Mouse (Mus musculus) mature B cell (primary cell): Measurements from ENCODE around the gene Fkbp8.
"Not testable (repeated sequence)": the region's sequence is repeated elsewhere in the genome, so short reads cannot be mapped to it uniquely, and the experiment has no call there.

Source experiments
- in situ Hi-C: fragments of 300-500 bp; cut with MboI; formaldehyde crosslinking; loops from 2 replicates; pipeline ENCODE4 v1.14.3; 2019

The Fkbp8 gene

DNA sequence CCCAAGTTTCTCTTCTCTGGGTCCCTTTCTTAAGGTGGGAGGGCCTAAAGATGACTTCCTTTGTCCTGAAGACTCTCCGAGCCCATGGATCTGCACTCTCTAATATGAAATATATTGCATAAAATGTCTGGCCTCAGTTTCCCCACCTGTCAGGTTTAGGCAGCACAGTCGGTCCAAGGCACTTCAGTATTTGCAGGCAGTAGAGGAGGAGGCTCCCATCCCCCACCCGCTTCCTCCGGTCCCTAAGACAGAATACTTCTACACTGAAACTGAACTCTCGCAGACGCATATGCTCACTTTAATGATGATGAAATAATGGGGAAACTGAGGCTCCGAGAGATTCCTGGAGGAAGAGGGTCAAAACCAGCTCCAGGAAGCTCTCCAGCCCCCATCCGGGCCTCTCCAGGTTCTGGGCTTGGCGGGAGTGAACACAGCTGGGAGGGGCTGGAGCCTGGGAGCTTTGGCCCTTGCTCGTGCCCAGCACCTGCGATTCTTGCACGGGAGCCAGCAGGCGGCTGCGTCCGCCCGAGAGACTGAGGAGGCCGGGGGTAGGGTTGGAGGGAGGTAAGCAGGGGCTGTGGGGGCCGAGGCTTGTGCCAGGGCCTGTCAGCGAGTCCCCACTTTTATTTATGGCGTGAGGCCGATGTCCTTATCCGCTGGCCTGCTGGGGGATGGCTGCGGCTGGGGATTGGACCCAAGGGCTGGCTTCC, 25.5 kb upstream of the Fkbp8 start:
- in situ Hi-C loops: no loop called here

DNA sequence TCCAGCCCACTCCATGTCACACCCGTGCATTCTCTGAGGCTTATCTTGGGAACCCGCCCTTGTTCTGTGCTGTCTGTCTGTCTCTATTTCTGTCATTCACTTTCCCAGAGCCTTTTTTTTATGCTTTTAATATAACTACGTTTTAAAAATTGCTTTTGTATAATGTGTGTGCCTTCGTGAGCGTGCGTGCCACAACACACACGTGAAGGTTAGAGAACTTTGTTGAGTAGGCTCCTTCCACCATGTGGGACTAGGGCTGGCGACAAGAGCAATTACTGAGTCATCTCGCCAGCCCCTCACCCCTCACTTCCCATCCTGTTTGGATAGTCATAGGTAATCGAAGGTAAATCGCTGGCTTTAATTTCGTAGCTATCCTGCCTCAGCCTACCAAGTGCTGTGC, 25.0 kb upstream of the Fkbp8 start:
- in situ Hi-C loops: no loop called here

DNA sequence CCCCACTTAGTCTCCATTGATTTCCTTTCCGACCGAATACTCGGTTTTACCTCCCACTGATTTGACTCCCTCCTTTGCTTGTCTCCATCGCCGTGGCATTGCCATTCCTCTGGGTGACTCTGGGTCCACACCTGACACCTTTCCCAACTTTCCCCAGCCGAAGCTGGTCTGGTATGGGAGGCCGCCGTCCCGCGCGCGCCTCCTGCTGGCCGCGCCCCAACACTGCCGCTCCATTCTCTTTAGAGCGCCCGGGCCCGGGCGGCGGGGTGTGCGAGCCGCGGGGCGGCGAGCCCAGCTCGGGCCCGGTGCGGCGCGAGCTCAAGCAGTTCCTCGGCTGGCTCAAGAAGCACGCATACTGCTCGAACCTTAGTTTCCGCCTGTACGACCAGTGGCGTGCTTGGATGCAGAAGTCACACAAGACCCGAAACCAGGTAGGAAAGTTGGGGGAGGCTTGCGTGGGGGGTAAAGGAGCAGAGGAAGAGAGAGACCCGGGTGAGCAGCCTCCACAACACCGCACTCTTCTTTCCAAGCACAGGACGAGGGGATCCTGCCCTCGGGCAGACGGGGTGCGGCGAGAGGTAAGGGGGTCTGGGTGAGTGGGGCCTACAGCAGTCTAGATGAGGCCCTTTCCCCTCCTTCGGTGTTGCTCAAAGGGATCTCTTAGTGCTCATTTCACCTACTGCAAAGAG, 24.3 kb upstream of the Fkbp8 start:
- in situ Hi-C loops: no loop called here

DNA sequence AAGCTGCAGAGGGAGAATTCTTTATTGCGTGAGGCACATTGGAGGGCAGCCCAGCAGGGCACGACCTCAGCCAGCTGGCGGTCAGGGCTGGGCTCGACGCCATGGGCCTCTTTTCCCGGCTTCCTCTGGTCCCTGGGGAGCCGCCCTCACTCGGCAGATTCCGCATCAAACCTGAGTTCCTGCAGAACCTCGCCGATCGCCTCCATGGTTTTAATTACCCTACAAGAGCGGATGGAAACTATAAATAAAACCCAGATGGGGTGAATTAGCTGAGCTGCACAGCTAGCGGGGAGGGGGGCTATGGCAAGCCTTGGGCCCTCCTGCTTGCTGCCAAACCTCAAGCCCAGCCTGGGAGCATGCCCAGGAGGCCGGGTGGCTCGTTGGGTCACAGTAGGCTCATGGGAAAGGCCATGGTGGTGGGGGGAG, 23.2 kb upstream of the Fkbp8 start:
- in situ Hi-C loops: no loop called here

DNA sequence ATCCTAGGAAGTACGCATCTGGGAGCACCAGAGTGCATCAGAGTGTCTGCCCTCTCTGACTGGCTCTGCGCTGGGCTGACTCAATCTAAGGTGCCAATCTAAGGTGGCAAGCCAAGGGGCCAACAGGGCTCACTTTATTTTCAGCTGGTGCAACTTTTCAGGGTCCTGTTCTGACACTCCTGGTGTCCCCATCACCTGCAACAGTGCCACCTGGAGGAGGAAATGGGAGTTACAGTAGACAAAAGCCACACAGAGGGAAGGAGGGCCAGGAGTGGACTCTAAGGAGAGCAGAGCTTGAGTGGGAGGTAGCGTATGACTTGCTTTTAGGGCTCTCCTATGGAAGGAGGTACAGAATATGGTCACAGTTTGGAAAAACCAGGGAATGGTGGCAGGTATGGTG, 22.7 kb upstream of the Fkbp8 start:
- in situ Hi-C loops: loop anchor here (5.0 kb wide), 1 partner anchor 128 kb away; no protein-coding TSS in a partner anchor

DNA sequence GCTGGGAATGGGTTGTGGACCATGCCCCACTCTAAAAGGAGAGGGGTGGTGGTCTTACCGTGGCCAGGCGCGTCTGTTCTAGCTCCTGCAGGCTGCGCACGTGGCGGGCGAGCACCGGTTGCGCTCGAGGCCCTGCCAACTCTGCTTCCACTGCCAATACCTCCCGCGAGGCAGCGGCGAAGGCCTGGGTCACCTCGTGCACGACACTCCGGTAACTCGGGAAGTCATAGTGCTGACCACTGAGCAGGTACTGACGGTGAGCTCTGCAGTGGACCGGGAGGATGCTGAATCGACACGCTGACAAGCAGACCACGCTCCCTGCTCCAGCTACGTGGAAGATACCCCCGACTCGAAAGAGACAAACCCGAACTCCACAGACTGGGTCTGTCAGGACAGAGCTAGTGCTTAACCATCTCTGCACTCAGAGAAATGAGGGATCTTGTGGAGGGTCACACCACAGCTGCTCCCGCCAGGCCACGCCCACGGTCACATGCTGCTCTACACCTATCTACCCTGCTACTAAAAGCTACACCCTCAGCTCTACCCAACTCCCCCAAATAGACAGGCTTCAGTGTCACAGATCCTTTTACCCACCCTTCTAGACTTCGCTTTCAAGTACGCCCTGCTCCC, 21.7 kb upstream of the Fkbp8 start:
- in situ Hi-C loops: loop anchor here (5.0 kb wide), 1 partner anchor 129 kb away; no protein-coding TSS in a partner anchor

DNA sequence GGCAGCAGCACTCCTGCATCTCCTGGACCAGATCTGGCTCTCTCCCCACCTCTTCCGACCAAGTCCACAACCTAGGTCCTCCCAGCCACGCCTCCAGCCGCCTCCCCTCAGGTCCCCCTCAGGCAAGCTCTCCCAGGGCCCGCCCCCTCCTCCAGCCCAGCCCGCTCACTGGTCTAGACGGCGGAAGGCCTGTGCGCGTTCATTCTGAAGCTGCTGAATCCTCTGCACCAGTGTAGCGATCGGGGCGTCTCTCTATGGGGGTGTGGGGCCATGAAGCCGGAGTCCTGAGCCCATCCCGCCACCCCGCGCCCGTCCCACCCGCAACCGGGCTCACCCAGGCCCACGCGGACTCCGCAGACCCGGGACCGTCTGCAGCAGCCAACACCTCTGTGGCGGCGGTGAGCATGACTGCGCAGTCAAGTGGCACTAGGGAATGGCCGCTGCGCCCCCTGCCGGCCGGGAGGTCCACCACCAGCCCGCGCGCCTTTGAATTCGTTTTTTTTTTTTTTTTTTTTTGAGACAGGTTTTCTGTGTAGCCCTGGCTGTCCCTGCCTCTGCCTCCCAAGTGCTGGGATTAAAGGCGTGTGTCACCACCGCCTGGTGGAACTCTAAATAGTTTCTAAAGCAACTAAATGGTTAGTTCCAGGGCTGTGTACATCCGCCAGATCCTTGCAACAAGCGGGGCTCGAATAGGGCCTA, 21.0 kb upstream of the Fkbp8 start, which contains the start of gene Rex1bd:
Rex1bd (minus strand) TSS at position 425 of the 699 bp plus-strand sequence.
- in situ Hi-C loops: loop anchor here (5.0 kb wide), 1 partner anchor 129 kb away; no protein-coding TSS in a partner anchor

DNA sequence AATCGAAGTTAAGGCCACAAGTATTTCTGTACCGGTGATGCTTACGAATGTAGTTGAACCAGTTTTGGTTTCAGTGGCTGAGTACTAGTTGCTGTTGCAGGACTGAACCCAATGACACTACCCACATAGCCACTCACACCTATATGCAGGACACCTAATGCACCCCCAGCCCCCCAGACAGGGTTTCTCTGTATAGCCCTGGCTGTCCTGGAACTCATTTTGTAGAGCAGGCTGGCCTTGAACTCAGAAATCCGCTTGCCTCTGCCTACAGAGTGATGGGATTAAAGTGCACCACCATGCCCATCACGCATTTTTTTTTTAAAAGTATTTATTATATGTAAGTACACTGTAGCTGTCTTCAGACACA, 20.5 kb upstream of the Fkbp8 start:
- in situ Hi-C loops: loop anchor here (5.0 kb wide), 1 partner anchor 130 kb away; no protein-coding TSS in a partner anchor

DNA sequence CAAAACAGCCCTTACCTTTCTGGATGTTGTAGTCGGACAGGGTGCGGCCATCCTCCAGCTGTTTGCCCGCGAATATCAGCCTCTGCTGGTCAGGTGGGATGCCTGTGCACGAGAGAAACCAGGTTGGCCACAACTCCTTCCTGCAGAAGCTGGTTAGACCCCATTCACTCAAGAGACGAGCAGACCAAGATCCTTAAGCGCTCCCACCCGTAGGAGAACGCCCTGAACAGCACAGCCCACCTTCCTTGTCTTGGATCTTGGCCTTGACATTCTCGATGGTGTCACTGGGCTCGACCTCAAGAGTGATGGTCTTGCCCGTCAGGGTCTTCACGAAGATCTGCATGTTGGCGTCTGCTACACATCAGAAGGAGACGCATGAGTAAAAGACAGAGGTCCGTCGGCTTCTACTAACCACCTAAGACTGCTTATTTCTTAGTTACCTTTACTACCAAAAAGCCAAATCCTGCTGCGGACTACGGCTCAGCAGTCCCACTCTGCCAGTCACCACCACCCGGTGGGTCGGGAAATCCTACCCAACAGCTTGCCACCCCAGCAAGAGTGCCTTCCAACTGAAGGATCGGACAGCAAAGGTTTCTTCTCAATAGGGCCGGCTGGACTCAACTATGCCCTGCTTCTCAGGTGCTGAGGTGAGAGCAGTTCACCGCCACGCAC, 18.1 kb upstream of the Fkbp8 start:
- in situ Hi-C loops: loop anchor here (5.0 kb wide), 1 partner anchor 132 kb away; no protein-coding TSS in a partner anchor

DNA sequence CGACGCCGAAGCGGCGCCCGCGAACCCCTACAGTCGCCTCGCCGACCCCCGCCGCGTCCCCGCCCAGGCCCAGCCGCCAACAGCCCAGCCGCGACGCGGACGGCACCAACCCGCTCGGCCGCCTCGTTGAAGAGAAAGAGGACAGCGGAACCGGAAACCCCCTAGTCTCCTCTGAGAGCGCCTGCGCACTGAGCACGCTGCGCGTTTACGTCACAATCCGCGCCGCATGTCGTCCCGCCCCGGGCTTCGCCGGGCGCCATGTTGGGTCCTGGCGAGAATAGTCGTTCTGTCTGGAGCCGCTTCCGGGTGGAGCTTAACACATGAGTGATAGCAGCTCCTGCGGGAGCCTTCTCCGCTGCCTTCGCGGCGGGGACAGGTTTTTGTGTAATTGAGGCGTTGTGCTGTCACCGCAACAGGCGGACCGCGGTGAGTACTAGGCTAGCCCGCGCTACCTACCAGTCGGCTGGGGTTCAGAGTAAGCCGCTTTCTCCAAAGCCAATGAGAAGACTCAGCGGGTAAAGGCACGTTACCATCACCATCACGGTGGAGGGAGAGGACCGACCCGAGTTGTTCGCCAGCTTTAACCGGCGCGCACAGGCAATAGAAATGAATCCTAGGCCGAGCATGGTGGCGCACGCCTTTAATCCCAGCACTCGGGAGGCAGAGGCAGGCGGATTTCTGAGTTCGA, 17.2 kb upstream of the Fkbp8 start, which contains the start of gene Uba52:
Uba52 (minus strand) TSS at position 574 of the 688 bp plus-strand sequence.
- in situ Hi-C loops: no loop called here

DNA sequence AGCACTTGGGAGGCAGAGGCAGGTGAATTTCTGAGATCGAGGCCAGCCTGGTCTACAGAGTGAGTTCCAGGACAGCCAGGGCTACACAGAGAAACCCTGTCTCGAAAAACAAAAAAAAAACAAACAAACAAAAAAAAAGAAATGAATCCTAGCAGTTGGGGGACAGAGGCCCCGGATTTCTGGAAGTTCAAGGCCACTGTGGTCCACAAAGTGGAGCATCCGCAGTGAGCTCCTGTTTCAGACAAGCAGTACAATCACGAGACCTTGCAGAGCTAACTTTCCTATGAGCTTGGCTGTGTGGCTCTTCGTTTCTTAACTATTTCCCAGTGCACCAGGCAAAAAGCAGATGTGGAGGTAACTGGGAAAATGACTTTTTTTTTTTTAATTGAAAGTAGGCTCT, 16.4 kb upstream of the Fkbp8 start:
- in situ Hi-C loops: not testable (repeated sequence)

DNA sequence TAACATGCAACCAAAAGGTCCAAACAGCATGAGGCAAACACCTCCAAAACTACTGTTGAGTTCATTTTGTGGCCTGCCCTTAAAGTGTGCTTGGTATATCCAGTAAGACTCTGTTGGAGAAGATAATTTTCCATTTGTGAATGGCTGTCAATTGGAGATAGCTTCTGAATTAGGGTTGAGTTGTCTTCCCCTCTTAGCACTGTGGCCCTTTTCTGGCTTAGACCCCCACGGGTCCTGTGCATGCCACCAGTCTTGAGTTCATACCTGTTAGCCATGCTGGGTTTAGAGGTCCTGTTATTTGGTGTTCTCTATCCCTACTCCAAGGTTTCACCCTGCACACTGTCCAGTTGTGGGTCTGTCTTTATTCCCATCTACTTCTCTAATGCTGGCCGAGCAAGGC, 15.8 kb upstream of the Fkbp8 start:
- in situ Hi-C loops: no loop called here

DNA sequence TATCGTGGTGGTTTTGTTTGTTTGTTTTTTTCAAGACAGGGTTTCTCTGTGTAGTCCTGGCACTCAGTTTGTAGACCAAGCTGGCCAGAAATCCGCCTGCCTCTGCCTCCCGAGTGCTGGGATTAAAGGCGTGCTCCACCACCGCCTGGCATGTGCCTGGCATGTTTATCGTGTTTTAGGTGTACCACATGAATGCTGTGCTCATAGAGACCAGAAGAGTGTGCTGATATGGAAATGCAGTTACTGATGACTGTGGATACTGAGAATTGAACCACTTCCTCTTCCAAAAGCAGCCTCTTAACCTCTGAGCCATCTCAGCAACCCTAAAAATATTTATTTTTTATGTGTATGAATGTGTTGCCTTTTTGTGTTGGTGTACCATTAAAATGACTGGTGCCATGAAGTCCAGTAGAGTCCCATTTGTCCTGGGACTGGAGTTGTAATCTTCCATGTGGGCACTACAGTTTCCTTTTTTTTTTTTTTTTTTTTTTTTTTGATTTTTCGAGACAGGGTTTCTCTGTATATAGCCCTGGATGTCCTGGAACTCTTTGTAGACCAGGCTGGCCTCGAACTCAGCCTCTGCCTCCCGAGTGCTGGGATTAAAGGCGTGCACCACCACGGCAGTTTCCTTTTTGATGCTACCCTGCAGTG, 15.1 kb upstream of the Fkbp8 start:
- in situ Hi-C loops: no loop called here

DNA sequence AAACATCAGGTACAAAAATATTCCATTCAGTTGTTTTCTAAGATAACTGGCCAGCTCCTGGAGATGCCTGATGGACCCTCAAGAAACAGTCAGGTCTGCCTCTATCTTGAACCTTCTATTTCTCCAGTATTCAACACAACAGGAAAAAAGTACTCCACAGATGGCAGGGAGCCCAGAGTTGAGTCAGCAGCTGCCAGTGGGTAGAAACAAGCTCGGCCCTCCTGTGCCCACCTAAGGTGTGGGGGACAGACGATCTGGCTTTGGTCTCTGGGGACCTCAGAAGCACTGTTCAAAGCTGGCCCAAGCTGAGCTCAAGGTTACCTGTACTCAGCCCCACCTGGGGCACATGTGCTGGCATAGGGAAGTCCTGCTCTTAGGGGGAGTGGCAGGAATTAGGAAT, 14.1 kb upstream of the Fkbp8 start:
- in situ Hi-C loops: no loop called here

DNA sequence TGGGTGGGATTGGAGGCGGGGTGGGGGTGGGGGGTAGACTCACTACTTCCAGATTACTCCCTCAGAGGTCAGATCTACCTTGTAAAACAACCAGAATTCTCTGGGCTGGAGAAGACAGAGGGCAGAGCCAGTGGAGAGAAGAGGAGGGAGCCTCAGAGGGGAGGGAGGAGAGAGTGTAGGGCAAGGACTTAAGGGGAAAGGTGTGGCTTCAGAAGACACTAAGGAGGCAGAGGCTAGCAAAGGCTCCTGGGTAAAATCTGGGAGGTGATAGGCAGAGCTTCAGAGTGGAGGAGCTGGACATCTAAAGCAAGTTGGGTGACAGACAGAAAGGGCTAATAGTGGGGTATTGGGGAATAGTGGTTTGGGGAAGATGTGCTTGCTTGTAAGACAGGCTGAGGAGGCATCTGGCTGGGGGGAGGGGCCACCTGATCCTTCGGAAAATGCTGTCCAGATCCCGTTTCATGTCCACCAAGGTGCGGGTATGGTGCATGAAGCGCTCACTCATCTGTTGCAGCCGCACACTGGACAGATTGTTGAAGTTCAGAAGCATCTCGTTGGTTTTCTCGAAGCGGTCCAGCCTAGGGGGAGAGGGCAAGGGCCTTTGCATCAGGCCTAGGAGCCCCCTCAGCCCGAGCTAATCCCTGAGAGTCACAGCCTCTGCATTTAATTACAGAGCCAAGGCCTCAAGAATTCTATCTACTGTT, 9.4 kb upstream of the Fkbp8 start:
- in situ Hi-C loops: no loop called here

DNA sequence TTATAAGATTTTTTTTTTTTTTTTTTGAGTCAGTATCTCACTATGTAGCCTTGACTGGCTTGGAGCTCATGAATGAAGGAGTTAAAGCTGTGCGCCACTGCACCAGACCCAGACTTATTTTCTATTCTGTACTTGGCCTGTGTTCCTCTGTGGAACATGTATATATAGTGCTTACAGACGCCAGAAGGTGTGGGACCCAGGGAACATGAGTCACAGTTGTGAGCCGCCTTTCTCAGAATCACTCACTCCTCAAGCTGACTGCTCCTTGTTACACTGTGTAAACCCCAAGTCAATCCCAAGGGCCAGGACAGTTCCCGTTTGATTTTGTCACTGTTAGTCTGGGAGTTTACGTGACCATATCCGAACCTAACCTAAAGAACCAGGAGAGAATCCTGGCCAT, 8.5 kb upstream of the Fkbp8 start:
- in situ Hi-C loops: no loop called here

DNA sequence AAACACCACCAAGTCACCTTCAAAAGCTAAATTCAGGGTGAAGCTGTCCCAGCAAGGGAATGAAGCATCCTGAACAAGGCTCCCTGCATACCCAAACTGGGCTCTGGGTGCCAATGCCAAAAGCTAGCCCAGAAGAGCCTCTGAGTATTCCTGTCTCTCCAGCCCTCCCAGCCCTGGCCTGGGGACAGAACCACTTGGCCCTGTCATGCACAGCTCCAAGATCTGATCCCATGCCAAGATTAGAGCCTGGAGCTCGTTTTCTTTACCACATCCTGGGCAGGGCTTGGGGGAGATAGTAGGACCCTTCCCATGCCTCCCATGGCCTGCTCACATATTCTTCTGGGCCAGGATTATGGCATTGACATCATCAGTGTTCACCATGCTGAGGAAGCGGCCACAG, 7.9 kb upstream of the Fkbp8 start:
- in situ Hi-C loops: no loop called here

DNA sequence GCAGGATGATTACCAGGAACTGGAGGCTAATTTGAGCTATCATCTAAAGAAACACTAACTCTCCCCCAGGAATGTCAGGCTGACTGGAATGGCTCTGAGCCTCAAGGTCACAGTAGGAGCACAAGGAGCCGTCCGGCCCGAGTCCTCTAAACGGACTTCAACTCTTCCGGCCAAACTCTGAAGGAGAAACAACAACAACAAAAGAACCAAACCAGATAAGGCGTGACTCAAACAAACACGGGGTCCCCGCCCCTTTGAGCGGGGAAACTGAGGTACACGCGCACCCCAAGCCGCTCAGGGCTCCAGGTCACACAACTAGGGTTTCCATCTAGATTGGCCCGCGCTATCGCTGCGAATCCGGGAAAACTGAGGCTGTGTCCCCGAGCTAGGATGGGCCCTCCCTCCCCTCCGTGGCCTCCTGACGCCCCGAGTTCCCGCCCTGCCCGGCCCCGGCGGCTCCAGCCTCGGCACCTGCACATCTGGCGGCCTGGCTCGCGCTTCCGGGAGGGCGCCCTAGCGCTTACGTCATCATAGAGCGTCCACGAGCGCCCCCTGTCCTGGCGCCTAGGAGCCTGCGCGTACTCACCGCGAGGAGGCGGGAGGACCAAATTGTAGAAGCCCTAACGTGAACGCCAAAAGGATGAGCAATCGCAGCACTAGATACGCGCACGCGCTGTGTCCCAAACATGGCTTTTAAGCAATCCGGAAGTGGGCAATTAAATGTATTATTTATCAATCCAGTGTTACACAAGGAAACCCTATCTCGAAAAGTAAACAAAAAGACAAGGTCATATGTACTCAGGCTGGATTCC, 4.7 kb upstream of the Fkbp8 start:
- in situ Hi-C loops: no loop called here

DNA sequence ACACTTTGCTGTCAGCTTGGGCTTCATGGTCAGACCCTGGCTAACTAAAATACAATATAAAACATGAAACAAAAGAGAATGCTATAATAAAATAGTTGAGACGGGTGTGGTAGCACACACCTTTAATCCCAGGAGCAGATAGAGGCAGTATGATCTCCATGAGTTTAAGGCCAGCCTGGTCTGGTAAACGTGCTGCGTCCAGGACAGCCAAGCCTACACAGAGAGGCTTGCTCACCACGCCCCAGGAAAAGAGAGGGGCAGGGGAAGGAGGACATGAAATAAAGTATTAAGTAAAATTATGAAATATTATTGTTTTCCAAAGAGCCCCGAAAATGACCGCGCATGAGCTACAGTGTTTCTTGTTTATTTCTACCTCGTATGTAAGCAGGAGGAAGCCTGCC, 413 bp upstream of the Fkbp8 start:
- in situ Hi-C loops: no loop called here
